Mouse (Mus musculus) gastrocnemius, adult 8-10 months (tissue): Measurements from ENCODE around the gene Dmxl2. TPM values are rescaled to one million over a fixed set of nuclear protein-coding genes. Genes with fewer than 3 reads are reported as not detected.

Source experiments
- DNase-seq, 2 experiments: peaks; one replicate each; pipeline ENCODE4 v3.0.0; 2022; ENCODE audit warnings: low spot score in 2 of 2
- total RNA-seq, 4 experiments: library from RNA; stranded (reverse); gene quantifications; 2 replicates each; pipeline ENCODE4 v1.2.4; 2022

Dmxl2 gene
- total RNA-seq, 4 experiments from 2014 or later, result 2.3 to 3.4 (median 2.6) TPM

DNA sequence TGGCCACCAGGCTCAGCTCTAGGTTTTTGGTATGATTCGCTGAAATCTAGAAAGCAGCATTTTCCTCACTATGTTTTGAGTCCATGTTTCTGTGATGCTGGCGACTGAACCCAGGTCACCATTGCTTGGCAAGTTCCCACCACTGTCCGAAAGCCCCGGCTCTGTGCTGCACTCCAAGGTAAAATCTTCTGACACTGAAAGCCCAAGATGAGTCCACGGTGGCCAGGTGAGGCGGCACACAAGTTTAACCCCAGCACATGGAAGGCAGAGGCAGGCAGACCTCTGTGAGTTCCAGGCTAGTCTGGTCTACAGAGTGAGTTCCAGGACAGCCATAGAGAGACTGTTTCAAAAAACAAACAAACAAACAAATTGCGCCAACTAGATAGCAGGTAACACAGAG is 172.2 kb downstream of the Dmxl2 start:
- no peak for DNase-seq

DNA sequence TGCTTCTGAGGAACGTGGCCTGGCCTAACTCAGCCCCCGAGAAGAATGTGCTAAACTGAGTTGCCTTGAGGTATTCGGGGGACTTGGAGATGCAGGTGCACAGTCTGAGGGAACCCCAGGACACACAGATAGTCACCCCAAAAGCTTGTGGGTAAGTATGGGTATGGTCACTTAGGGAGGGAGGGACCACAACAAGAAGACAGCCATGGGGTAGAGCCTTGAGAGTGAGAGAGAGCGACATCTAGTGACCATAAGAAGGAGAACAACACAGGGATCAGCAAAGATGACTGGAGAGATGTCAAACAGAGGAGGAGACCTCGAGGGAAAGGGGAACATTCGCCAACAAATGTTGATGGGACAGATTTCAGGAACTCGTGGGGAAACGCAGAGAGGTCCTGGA is 178.0 kb downstream of the Dmxl2 start:
- DNase-seq, result no peak

DNA sequence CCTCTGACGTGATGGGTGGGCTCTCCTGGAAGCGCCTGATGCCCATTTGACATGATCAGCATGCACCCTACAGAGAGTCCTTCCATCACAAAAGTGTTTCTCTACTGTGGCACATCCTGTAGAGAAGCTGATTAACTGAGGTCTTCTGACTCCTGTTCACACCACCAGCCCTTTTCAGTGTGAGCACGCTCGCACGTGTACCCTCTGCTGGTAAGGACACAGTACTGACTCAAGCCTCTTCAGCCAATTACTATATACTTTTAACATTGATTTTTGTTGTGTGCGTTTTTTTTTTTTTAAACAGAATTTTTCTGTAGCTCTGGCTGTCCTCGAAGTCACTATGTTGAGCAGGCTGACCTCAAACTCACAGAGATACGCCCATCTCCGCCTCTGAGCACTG is 185.1 kb downstream of the Dmxl2 start:
- DNase-seq, result no peak

Other genes starting within 250 kb of the Dmxl2 start
- gene Cyp19a1, start 233.5 kb downstream of the Dmxl2 start, total RNA-seq, result not detected
- under 1 TPM; 0.15 to 0.46 (median 0.34) TPM for gene Gldn, start 215.1 kb downstream of the Dmxl2 start, total RNA-seq
- not detected for gene Sh2d7, start 37.4 kb upstream of the Dmxl2 start, total RNA-seq
- gene Cib2, start 58.6 kb upstream of the Dmxl2 start, total RNA-seq, result 100 to 1,000 TPM; 127 to 157 (median 137) TPM
- gene Idh3a, start 84.7 kb upstream of the Dmxl2 start, total RNA-seq, result 100 to 1,000 TPM; 456 to 541 (median 521) TPM
- gene Acsbg1, start 160.2 kb upstream of the Dmxl2 start, total RNA-seq, result under 1 TPM; 0.10 to 0.32 (median 0.24) TPM
- 10 to 100 TPM; 49.0 to 56.8 (median 51.9) TPM for gene Dnaja4, start 197.2 kb upstream of the Dmxl2 start, total RNA-seq
- gene Wdr61, start 232.9 kb upstream of the Dmxl2 start, total RNA-seq, result 10 to 100 TPM; 15.5 to 20.2 (median 17.1) TPM